Mouse (Mus musculus) spleen, adult 2 months (tissue): ENCODE data around the gene Slc2a5.

Experiments used
- CTCF ChIP-seq: fragments of 200-500 bp; IDR thresholded peaks from 2 replicates; pipeline ENCODE4 v1.5.1; 2011; ENCODE audit warnings: mild to moderate bottlenecking, inconsistent platforms; ENCODE audit not compliant: insufficient read depth, insufficient read length, insufficient replicate concordance; ENCODE audit errors: extremely low read depth
- POLR2A ChIP-seq: fragments of 200-500 bp; IDR thresholded peaks from 2 replicates; pipeline ENCODE4 v1.6.1; 2011; ENCODE audit warnings: low read depth, low read length, inconsistent platforms

- TF ChIP-seq CTCF (no peak), POLR2A (no peak)
Measured at GRCm38 (mm10) chr4:150128571-150128970, 9.5 kb downstream of the Slc2a5 start.
